Mouse (Mus musculus): ENCODE measurements around the gene Clec16a.

Gene Clec16a

GRCm38 (mm10) chr16:10689748-10690318 lies 144.7 kb downstream of the Clec16a start:
- DNase-seq = no peak

DNA sequence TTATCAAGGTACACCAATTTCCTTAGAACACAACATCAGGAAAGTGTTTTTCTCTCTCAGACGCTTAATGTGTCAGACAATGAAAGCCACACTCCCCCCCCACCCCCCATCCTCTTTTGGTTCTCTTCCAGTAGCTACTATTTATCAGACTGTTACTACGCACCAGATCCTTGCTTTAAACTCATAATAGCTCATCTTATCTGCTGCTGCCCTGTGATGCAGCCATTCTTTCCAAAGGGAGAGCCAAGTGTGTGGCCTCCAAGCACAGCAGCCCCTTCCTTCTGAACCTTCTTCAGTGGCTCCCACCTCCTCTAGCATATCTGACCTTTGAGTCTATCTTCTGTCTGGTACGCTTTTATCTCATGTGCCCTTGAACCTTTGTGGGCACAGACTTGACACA lies 145.3 kb downstream of the Clec16a start:
- DNase-seq = no peak

- DNase-seq = no peak
Measured at GRCm38 (mm10) chr16:10691705-10692104, 146.6 kb downstream of the Clec16a start.

DNA sequence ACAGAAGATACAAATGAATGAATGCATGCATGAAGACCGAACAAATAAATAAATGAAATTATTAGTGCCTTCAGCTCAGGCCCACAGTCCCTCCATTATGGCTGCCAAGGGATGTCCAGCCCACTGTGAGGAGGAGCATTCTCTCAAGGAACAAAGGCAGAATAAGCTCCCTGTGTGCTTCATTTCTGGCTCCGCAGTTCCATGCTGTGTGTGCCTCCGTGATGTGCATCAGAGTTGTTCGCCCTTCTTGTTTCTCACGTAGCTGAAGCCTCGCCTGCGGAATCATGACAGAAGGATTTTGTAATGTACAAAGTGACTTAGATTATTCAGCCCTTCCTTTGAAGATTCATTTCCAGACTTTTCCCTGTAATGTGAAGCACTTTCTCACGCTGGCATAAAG lies 147.7 kb downstream of the Clec16a start:
- DNase-seq = no peak

- no peak for DNase-seq
Measured at GRCm38 (mm10) chr16:10693424-10693823, 148.3 kb downstream of the Clec16a start.

- DNase-seq = no peak
Measured at GRCm38 (mm10) chr16:10694414-10694851, 149.3 kb downstream of the Clec16a start.

DNA sequence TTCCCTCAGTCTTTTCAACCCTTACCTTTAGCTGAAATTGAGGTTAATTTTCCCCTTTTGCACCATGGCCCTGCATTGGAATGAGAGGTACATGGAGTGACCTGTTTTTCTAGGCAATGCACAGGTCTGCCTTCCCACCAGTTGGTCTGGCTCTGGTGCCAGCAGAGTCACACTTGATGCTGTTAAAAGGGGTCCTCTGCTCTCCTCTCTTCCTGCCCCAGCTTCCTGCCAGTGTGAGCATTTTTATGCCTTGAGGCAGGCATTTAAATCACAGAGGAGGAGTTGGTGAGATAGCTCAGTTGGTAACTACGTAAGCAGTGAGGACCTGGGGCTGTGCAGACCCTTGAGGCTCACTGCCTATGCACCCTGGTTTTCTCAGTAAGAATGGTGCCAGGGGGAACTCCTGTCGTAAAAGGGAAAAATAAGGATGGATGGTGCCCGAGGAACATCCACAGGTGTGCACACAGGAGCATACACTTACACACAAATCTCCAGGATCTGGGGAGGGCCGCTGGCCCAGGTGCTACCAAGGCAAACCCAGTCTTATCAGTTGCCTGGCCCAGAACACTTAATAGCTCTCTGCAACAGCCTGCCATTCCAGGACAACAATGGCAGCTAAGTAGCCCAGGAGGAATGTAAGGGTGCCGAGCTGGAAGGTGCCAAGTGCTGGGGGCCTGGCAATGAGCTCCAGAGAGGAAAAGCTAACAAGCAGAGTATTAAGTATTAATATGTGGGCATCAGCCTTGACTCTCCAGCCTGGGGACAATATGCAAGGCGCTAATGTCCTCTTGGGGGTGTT lies 152.9 kb downstream of the Clec16a start:
- no peak for DNase-seq

DNA sequence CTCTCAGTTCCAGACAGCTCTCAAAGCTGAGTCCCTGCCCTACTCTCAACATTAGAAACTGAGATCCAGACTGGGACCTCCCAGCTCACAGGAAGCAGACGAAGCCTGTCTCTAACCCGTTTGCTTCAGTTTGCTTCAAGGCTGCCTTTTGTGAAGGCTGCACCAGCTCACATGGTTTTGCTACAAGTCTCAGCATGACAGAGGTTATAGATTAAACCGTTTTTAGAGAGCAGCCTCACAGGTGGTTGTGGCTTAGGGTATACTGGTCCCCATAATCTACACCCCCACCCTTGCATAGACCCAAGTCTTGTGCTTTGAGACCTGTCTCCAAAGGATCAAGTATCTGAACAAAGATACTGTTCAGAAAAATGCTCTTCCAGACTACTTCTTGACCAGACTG lies 154.2 kb downstream of the Clec16a start:
- DNase-seq = no peak

DNA sequence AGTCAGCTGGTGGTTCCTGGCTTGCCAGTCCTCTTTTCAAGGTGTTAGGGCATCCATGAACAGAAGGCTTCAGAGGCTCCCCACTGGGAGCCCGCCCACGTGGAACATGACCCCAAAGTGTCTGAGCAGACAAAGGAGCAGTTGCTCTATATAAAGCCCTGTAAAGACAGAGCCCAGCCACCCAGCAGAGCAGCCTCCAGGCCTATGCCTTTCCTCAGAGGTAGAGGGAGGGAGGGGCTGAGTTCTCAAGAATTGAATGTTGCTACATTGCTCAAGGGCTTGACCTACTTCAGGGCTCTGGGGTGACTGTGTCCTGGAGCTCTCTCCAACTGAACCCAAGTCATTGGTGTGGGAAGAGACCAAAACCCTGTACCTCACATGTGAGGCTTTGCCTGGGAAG lies 155.0 kb downstream of the Clec16a start:
- DNase-seq = no peak

GRCm38 (mm10) chr16:10702399-10702798 lies 157.3 kb downstream of the Clec16a start:
- DNase-seq = no peak

DNA sequence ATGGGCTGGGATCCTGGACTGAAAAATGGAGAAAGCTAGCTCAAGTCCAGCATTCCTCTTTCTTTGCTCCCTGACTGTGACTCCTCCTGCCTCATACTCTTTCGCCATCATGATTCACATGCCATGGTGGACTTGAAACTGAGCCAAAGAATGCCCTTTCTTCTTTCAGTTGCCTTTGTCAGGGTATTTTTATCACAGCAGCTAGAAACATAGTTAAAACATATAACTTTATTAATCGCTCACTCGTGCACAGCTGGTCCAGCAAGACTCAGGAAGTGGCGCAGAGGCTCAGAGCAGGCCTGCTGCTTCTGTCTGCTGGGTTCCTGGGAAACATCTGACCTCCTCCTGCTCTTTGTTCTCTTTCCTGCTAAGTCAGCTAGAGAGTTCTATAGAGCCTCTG lies 158.8 kb downstream of the Clec16a start:
- no peak for DNase-seq

DNA sequence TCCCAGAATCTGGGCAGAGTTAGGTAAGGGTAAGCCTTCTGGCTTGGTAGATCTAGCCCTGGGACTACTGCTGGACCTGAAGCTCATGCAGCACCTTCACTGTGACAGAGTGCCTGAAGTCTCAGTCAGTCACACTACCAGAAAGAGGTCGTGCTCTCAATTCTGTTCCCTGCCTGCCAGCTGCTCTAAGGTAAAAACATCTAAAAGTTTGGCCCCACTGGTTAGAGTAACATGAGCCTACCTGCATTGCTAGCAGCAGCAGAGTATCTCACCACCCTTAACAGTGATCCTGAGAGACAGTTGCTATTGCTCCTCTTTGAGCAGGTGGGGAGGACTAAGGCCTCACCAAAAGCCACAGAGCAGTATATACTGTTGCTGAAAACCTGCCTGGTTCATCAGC lies 160.3 kb downstream of the Clec16a start:
- no peak for DNase-seq

GRCm38 (mm10) chr16:10711524-10711923 lies 166.4 kb downstream of the Clec16a start:
- DNase-seq = no peak

GRCm38 (mm10) chr16:10713041-10713440 lies 167.9 kb downstream of the Clec16a start:
- no peak for DNase-seq

DNA sequence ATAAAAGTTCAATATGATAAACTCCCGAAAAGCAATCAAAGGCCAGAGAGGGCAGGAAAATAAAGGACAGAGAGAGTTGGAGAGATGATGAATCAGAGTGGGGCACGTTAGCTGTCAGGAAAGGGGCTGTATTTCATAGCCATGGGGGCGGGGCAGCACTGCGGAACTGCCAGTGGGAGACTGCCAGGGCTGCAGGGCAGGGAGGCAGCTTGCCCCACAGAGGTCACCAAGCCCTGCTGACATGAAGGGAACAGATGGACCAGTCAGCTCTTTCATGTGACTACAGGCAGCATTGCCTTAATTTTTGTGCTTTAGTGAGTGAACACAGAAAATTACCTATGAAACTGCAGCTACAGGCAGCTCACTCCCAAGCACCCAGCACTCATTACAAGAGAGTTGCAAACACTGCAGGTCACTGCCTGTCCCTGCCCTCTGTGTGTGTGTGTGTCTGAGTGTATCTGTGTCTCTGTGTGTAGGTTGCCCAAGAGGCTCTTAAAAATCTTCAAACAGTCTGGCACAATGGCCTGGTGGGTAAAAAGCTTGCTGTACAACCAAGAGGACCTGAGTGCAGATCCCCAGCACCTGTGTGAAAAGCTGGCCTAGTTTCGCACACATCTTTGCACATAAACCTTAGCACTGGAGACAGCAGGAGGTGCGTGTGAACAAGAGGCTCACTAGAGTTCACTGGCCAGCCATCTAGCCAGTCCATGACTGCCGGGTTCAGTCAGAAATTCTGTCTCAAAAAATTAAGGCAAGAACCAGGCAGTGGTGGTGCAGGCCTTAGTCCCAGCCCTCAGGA lies 168.5 kb downstream of the Clec16a start:
- DNase-seq = peak; percentile 56

- no peak for DNase-seq
Measured at GRCm38 (mm10) chr16:10715211-10715610, 170.1 kb downstream of the Clec16a start.

DNA sequence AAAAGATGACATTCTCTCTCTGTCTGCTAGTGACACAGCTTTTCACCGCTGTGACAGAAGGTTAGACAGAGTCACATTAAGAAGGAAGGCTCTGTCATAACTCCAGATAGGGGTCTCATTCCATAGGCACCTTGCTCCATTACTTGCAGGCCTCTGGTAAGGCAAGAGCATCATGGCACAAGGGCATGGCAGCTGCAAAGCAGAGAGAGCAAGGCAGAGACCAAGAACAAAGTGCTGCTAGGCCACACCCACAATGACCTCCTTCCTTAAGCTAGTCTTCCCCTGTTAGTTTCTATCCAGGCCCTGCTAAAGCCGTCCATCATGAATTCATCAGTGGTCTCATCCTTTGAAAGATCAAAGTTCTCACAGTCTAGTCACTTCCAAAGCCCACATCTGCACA lies 170.5 kb downstream of the Clec16a start:
- no peak for DNase-seq

- DNase-seq = peak; percentile 73
Measured at GRCm38 (mm10) chr16:10716696-10717095, 171.6 kb downstream of the Clec16a start.

DNA sequence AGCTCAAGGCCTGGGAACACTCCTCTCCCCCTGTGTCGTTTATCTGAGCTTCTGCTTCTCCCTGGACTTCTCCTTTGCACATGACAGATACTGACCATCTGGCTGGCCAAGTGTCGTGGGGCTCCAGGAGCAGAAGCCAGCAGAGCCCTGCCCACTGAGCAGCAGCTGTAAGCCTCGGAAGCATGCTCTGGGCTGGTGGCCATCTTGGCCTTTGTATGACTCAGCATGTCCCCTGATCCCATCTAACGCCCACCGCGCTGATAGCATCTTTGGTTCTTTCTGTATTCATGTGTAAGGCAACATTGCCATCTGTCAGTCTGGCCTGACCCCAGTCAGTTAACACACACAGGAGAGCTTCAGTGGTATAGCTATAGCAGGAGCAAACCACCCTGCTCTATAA lies 174.8 kb downstream of the Clec16a start:
- DNase-seq = peak; percentile 77

DNA sequence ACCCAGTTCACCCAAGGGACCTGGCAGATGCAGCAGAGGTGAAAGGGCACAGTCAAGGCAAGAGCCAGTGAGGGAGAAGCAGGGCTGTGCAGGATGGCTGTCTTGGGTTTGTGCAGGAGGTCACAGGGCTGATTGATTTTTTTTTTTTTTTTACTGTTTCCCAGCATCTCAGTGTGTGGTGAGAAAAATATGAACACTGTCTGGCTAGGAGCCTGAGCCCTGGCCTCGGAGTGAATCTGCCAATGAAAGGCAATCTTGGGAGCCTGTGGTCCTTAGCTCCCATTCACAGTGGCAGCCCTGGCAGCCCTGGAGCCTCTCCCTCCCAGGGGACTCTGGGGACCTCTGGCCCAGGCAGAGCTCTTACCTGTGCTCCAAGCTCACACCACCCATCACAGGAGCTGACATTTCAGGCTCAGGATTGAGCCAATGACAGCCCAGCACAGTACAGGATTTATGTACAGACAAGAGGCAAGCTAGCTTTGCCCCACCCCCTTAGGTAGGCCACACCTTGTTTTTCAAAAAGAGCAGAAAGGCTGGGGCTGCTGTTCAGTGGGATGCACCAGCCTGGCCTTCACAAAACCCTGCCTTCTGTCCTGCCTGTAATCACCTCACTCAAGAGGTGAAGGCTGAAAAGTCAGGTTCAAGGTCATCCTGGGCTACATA lies 177.9 kb downstream of the Clec16a start:
- no peak for DNase-seq

DNA sequence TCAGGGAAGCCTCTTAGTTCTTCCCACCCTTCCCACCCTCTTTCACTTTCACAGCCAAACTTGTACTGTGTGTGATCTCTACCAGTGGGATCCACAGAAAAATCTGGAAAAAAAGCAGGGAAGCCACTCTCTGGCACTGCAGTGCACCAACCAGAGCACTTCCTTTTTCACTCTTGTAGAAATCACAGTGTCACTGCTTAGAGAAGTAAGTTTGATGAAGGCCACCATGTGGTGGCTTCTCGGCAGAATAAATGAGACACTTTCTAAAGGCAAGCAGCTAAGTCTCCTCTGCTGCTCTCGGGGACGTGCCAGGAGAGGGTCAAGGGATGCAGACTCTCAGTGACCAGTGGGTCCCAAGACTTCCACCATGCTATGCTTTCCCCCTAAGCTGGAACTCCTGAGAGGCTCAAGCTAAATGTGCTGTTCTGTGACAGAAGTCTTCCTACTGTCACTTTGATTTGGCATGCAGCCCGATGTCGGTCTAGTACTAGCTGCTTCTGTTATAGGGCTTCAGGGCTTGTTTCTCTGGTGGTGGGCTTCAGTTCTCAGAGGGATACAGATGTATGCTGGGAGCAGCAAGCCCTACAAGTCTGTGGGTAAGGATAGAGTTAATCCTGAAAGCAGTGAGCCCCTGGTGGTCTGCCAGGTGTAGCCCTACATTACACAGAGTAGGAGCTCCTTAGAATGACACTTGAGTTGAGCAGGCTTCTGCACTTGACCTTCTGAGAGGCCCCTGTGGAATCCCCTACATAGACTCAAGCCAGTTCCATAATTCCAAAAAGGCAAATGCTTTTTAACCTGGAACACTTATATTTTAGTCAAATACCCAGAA lies 178.9 kb downstream of the Clec16a start:
- DNase-seq = no peak

GRCm38 (mm10) chr16:10725156-10725555 lies 180.0 kb downstream of the Clec16a start:
- no peak for DNase-seq

All from cerebellum, adult 8-10 months (tissue).